Mouse (Mus musculus) C2C12 (cell line): Measurements from ENCODE around the gene Susd6. TPM values are rescaled to one million over a fixed set of nuclear protein-coding genes. Genes with fewer than 3 reads are reported as not detected.

Experiments
- H3K27me3 ChIP-seq: one replicate; pipeline ENCODE4 v1.6.1; 2011; ENCODE audit not compliant: control insufficient read depth, insufficient read depth, insufficient read length
- H3K36me3 ChIP-seq: one replicate; pipeline ENCODE4 v1.6.1; 2011; ENCODE audit not compliant: control insufficient read depth, insufficient read depth
- H3K4me3 ChIP-seq: one replicate; pipeline ENCODE4 v1.5.1; 2011; ENCODE audit warnings: mild to moderate bottlenecking, control low read depth; ENCODE audit not compliant: poor library complexity, insufficient read depth, severe bottlenecking
- H3K79me2 ChIP-seq: one replicate; pipeline ENCODE4 v1.6.1; 2011; ENCODE audit not compliant: control insufficient read depth, insufficient read depth
- H3K79me3 ChIP-seq: one replicate; pipeline ENCODE4 v1.6.1; 2011; ENCODE audit warnings: low read depth, control low read depth
- H3ac ChIP-seq: one replicate; pipeline ENCODE3; 2011; ENCODE audit warnings: low read depth; ENCODE audit not compliant: control insufficient read depth, insufficient read length
- CEBPB ChIP-seq: IDR thresholded peaks from one replicate; pipeline ENCODE4 v1.6.1; 2011; ENCODE audit warnings: low read depth, mild to moderate bottlenecking, control low read depth, moderate library complexity
- CTCF ChIP-seq: IDR thresholded peaks from one replicate; pipeline ENCODE4 v1.5.1; 2011; ENCODE audit not compliant: control insufficient read depth, insufficient read depth, insufficient read length
- FOSL1 ChIP-seq: IDR thresholded peaks from one replicate; pipeline ENCODE4 v1.8.0; 2011; ENCODE audit warnings: mild to moderate bottlenecking, low read length; ENCODE audit not compliant: poor library complexity, insufficient read depth, severe bottlenecking
- MAX ChIP-seq: IDR thresholded peaks from one replicate; pipeline ENCODE4 v1.6.1; 2011; ENCODE audit warnings: mild to moderate bottlenecking, control low read depth
- MYOD1 ChIP-seq: IDR thresholded peaks from one replicate; pipeline ENCODE4 v1.6.1; 2011; ENCODE audit warnings: low read depth; ENCODE audit not compliant: control insufficient read depth, insufficient read length
- MYOG ChIP-seq: IDR thresholded peaks from one replicate; pipeline ENCODE4 v1.6.1; 2011; ENCODE audit not compliant: control insufficient read depth, insufficient read length; ENCODE audit errors: extremely low read depth
- USF1 ChIP-seq: IDR thresholded peaks from one replicate; pipeline ENCODE4 v1.6.1; 2011; ENCODE audit warnings: low read depth, mild to moderate bottlenecking, control low read depth, moderate library complexity
- long read RNA-seq, 2 experiments: library from polyadenylated mRNA; unstranded; transcript quantifications; one replicate each; pipeline ENCODE4 v2.0.0; 2019 to 2020
- polyA plus RNA-seq: library from polyadenylated mRNA; unstranded; fragments of >200 nt; fragmentation: generic; extraction: Trizol; gene quantifications from one replicate; pipeline ENCODE4 v1.2.1, GENCODE M21; 2012; ENCODE audit warnings: missing spikeins

Gene Susd6
- polyA plus RNA-seq, result 20.9 TPM
- long read RNA-seq, experiment 1, full-length matches to known transcripts, result 1 of 11 reads
- long read RNA-seq, experiment 1, partial matches to known transcripts, result 10 of 11 reads
- long read RNA-seq, experiment 1, other reads (novel, unspliced or antisense), result 0 of 11 reads
- long read RNA-seq, experiment 2, full-length matches to known transcripts, result 48 of 67 reads
- long read RNA-seq, experiment 2, partial matches to known transcripts, result 3 of 67 reads
- long read RNA-seq, experiment 2, other reads (novel, unspliced or antisense), result 16 of 67 reads

- H3K79me2 ChIP-seq, result peaks cover 46% of the 10 kb centered on the region
- peaks cover 41% of the 10 kb centered on the region for H3K79me3 ChIP-seq
- H3ac ChIP-seq, result peak within 1 kb of the TSS; percentile 77
- no peak for TF ChIP-seq MYOG
- TF ChIP-seq CEBPB, result no peak
- no peak for TF ChIP-seq MYOD1
- TF ChIP-seq USF1, result no peak
- peaks cover 10% of the 10 kb centered on the region for H3K36me3 ChIP-seq
- H3K4me3 ChIP-seq, result peak within 1 kb of the TSS; percentile 68
- H3K27me3 ChIP-seq, result no peaks in the 10 kb centered on the region
Measured at GRCm38 (mm10) chr12:80789849-80790694, at the start of gene Susd6. TSS of gene Susd6 (plus strand) at chr12:80790510.

DNA sequence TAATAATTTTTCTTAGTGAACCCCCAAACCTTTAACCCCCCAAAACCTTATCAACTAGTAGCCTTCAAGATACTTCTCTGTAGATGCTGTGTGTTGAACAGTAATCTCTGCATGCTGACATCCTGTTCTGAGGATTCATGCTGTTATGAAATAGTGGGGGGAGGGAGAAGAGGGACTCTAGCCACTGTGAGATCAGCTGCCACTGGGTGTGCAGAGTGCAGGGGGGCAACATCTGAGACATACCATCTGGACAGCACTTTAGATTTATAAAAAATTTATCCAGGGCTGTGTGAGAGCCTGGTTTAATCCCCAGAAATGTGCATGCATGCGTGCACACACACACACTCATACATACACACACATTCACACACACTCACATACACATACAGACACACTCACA lies 45.7 kb upstream of the Susd6 start:
- Histone ChIP-seq H3ac (no peak overlapping the region), H3K36me3 (no peaks in the 10 kb centered on the region), H3K4me3 (no peak overlapping the region), H3K79me2 (no peaks in the 10 kb centered on the region), H3K79me3 (no peaks in the 10 kb centered on the region), H3K27me3 (peaks cover 37% of the 10 kb centered on the region)
- TF ChIP-seq USF1 (no peak), MYOD1 (no peak), CEBPB (no peak), FOSL1 (no peak), CTCF (no peak)

GRCm38 (mm10) chr12:80746031-80746813 lies 44.1 kb upstream of the Susd6 start:
- TF ChIP-seq USF1 (no peak), FOSL1 (no peak), CEBPB (no peak), MYOG (no peak), MYOD1 (no peak), MAX (no peak), CTCF (no peak)

DNA sequence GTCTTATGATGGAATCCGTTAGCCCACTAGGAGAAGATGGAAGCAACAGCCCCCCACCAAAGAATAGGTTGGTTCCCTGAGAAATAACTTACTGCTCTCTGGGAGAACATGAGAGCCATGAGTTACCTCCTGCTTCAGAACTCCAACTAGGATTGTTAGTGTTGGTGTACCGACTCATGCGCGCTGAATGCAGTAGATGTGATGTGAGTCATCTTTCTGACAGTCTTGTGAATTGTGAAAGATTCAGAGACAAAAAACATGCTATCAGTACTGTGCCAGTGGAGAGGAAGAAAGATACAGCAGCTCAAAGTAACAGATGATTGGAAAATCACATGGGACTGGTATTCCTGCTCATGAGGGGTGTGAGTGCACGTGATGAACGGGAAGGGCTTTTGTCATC lies 38.8 kb upstream of the Susd6 start:
- TF ChIP-seq USF1 (no peak), CEBPB (no peak)

More at GRCm38 (mm10) chr12:80746031-80746813, 44.1 kb upstream of the Susd6 start:
- Histone ChIP-seq H3ac (no peak overlapping the region), H3K4me3 (no peak overlapping the region), H3K79me2 (no peaks in the 10 kb centered on the region), H3K27me3 (peaks cover 32% of the 10 kb centered on the region), H3K79me3 (no peaks in the 10 kb centered on the region), H3K36me3 (no peaks in the 10 kb centered on the region)

GRCm38 (mm10) chr12:80757751-80758558 lies 32.4 kb upstream of the Susd6 start:
- no peaks in the 10 kb centered on the region for H3K36me3 ChIP-seq
- TF ChIP-seq MAX (no peak), CTCF (no peak), MYOD1 (no peak), USF1 (no peak), CEBPB (no peak), FOSL1 (no peak), MYOG (no peak)
- no peak overlapping the region for H3ac ChIP-seq
- H3K79me3 ChIP-seq, result no peaks in the 10 kb centered on the region
- H3K79me2 ChIP-seq, result no peaks in the 10 kb centered on the region
- peaks cover 56% of the 10 kb centered on the region for H3K27me3 ChIP-seq
- H3K4me3 ChIP-seq, result no peak overlapping the region

More for the DNA sequence above, 38.8 kb upstream of the Susd6 start:
- Histone ChIP-seq H3K36me3 (no peaks in the 10 kb centered on the region), H3K79me2 (no peaks in the 10 kb centered on the region), H3ac (no peak overlapping the region), H3K79me3 (no peaks in the 10 kb centered on the region), H3K4me3 (no peak overlapping the region), H3K27me3 (peaks cover 28% of the 10 kb centered on the region)
